Mouse (Mus musculus) kidney, embryonic 14.5 days (tissue): ENCODE measurements around the gene Fbp2. TPM values are rescaled to one million over a fixed set of nuclear protein-coding genes. Genes with fewer than 3 reads are reported as not detected.

Experiments used
- polyA plus RNA-seq: library from polyadenylated mRNA; unstranded; fragments of >200 nt; fragmentation: Nextera tagmentation; extraction: Ambion mirVana; gene quantifications from 2 replicates; pipeline ENCODE4 v1.2.1, GENCODE M21; 2014

Gene Fbp2
- polyA plus RNA-seq, 1 experiment from 2014 or later: 5.9 TPM

Other genes starting within 250 kb of the Fbp2 start
- 16.6 and 20.0 TPM in 2 replicates for gene 6720489N17Rik, start 234.2 kb downstream of the Fbp2 start, polyA plus RNA-seq
- gene Platr25, start 97.7 kb downstream of the Fbp2 start, polyA plus RNA-seq: 32.5 and 36.0 TPM in 2 replicates
- 13.7 and 14.7 TPM in 2 replicates for gene Gm5141, start 72.6 kb downstream of the Fbp2 start, polyA plus RNA-seq
- gene Fbp1, start 29.9 kb upstream of the Fbp2 start, polyA plus RNA-seq: 1.8 and 3.9 TPM in 2 replicates
- gene 2010111I01Rik, start 106.5 kb upstream of the Fbp2 start, polyA plus RNA-seq: 132 and 153 TPM in 2 replicates